Mouse (Mus musculus): ENCODE data around the gene Gm10309. TPM values are rescaled to one million over a fixed set of nuclear protein-coding genes. Genes with fewer than 3 reads are reported as not detected.

Gene Gm10309
- polyA plus RNA-seq, 1 experiment from 2014 or later: 0.16 TPM

DNA sequence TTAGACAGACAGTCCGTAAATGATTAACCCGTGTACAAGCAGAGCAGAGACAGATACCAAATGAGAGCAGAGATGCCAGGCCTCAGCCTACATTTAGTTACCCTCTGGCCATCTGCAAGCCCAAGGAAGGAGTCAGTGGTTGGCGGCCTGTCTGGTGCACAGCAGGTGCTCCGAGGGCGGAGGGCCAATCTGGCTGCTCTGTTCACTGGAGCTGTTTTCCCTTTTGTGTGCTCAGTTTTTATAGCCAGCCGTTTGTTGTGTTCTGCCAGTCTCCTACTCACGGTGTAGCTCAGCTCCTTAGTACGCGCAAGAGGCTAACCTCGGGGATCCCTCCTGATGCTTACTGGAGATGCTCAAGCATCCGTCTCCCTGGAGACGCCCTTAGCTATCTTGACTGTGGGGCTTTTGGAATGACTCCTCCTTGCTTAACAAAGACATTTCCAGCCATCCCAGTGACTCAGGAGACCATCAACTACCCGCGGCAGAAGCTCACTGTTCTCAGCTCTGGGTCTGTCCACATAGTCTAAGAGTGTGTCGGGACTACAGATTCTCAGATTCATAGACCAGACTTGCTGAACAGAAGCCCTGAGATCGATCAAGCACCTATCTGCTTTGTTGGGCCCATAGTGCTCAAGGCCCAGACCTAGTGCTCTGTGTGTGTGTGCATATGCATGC is 40.2 kb downstream of the Gm10309 start:
- H3K27ac ChIP-seq: no peak overlapping the region; the same call in 1 of the 2 replicates
- H3K27me3 ChIP-seq (ENCODE audit: low read depth, poor library complexity, severe bottlenecking): no peaks in the 10 kb centered on the region
- peaks cover 42% of the 10 kb centered on the region for H3K4me1 ChIP-seq
- H3K9me3 ChIP-seq (replicated peaks): no peaks in the 10 kb centered on the region
- no peaks in the 10 kb centered on the region for H3K36me3 ChIP-seq
- no peak for DNase-seq (ENCODE audit: low spot score)
- no peak overlapping the region for H3K4me3 ChIP-seq
- WGBS: 80% methylated on average over 16 of the region's 16 CpGs

DNA sequence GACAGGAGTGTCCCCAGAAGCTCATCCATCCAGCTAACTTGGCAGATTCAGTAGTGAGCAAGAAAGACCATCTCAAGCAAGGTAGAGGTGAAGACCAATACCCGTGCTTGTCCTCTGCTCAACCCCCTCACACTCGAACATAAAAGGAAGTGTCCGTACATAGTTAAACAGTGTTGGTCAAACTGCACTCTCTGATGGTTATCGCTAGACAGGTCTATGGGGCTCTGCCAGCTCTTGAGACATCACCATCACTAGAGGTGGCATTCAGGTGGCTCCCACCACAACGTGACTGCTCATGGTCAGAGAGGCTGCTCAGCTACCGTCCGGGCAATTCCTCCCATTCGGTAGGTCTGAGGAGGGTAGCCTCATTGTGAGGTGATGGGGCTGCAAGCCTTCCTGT is 40.8 kb downstream of the Gm10309 start:
- WGBS: 91% methylated on average over 8 of the region's 8 CpGs
- H3K9me3 ChIP-seq (replicated peaks): no peaks in the 10 kb centered on the region
- no peaks in the 10 kb centered on the region for H3K36me3 ChIP-seq
- H3K27me3 ChIP-seq (ENCODE audit: low read depth, poor library complexity, severe bottlenecking): no peaks in the 10 kb centered on the region
- peaks cover 44% of the 10 kb centered on the region for H3K4me1 ChIP-seq
- H3K27ac ChIP-seq: no peak overlapping the region
- no peak overlapping the region for H3K4me3 ChIP-seq
- no peak for DNase-seq (ENCODE audit: low spot score)

DNA sequence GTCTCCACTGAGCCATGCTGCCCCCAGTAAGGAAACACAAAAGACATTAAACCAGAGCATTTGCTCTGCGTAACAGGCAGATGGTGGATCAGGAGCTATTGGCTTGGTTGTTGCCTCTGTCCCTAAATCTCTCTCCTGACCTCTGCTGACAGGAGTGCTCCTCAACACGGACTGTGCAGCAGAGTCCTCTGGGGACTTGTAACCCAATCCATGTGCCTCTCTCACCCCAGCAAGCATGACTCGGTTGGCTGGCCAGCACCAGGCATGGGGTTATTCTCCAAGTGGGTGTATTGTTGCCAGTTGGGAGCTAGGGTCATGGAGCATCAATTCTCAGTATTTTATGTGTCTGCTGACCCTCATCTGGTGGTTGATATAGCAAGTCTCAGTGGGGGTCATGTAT is 41.7 kb downstream of the Gm10309 start:
- no peaks in the 10 kb centered on the region for H3K9me3 ChIP-seq (replicated peaks)
- 65% methylated on average over 3 of the region's 3 CpGs for WGBS
- no peak for DNase-seq (ENCODE audit: low spot score)
- H3K36me3 ChIP-seq: no peaks in the 10 kb centered on the region
- H3K27me3 ChIP-seq (ENCODE audit: low read depth, poor library complexity, severe bottlenecking): no peaks in the 10 kb centered on the region
- no peak overlapping the region for H3K27ac ChIP-seq
- H3K4me3 ChIP-seq: no peak overlapping the region
- H3K4me1 ChIP-seq: peaks cover 40% of the 10 kb centered on the region

DNA sequence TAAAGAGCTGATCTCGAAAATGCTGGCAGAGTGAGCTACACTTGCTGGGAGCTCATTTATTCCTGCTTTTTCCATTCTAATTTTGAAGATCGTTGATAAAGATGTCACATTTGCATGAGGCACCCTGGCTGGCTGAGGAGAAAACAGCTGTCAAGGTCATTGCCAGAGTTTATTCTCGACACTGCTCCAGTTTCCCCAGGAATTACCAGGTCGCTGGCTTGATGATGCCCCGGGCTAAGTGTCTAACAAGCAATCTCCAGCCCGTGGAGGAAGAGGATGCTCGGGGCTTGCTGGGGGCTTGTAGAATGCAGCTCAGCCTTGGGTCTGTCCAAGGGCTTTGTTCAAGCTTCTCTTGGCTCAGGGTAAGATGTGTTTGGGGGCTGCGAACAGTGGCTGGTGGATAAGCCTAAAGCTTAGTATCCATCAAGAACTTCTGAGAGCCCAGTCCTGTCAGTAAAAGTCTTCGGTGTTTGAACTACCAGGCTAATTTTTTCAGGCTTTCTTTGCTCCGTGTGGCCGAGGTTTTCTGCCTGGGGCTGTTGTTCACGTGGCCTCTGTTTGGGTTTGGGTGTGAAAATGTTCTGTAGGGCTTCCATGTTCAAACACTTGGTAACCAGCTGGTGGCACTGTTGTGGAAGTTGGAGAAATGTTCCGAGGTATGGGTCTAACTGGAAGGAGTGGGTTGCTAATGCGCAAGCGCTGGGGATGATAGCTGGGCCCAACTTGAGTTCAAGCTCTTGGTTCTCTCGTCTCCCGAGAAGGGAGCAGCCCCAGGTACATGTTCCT is 44.2 kb downstream of the Gm10309 start:
- peaks cover 33% of the 10 kb centered on the region for H3K4me1 ChIP-seq
- no peaks in the 10 kb centered on the region for H3K27me3 ChIP-seq (ENCODE audit: low read depth, poor library complexity, severe bottlenecking)
- no peaks in the 10 kb centered on the region for H3K9me3 ChIP-seq (replicated peaks)
- H3K36me3 ChIP-seq: no peaks in the 10 kb centered on the region
- no peak for DNase-seq (ENCODE audit: low spot score)
- 78% methylated on average over 17 of the region's 17 CpGs for WGBS
- no peak overlapping the region for H3K27ac ChIP-seq
- H3K4me3 ChIP-seq: no peak overlapping the region

DNA sequence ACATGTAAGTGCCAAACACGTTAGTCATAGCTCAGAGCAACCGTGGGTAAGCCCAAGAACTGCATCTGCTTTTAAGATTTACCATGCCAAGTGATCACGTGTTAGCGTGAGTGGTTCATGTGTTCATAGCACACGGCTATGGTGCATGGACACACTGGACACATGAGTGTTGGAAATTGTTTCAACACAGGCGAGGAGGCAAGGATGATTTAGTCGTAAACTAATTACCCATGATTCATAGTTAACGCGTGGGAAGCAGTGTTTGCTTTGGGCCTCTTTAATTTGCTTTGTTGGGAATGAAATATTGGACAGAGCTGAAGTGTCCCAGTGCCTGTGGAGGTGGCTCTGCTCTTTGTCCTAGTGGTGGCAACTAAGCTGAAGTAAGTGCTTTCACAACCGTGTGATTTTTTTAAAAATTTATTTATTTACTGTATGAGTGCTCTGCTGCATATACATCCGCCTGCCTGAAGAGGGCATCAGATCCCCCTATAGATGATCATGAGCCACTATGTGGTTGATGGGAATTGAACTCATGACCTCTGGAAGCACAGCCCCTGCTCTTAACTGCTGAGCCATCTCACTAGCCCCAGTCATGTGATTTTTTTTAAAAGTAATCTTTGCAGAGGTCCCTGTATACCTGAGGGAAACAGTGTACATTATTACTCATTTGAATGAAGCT is 46.6 kb downstream of the Gm10309 start:
- Histone ChIP-seq H3K36me3 (no peaks in the 10 kb centered on the region), H3K27me3 (ENCODE audit: low read depth, poor library complexity, severe bottlenecking) (no peaks in the 10 kb centered on the region), H3K4me3 (no peak overlapping the region), H3K27ac (no peak overlapping the region), H3K4me1 (peaks cover 16% of the 10 kb centered on the region), H3K9me3 (replicated peaks) (no peaks in the 10 kb centered on the region)
- WGBS: 83% methylated on average over 11 of the region's 11 CpGs
- no peak for DNase-seq (ENCODE audit: low spot score)

DNA sequence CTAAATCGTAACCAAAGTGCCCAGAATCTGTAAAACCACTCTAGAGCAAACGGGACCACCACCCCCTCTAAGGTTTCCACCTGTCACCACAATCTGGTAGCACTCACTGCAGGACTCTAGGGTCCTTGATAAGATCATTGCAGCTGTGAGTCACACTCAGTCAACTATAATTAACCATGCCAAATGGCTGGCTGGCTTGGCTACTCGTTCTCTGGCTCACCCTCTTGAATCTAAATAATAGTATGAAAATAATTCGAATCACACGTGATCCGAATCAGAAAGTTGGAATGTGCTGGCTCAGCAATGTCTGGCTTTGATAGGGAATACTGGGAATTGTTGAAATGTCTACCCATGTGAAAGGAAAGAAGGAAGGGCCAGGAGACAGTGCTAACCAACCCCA is 48.5 kb downstream of the Gm10309 start:
- Histone ChIP-seq H3K36me3 (no peaks in the 10 kb centered on the region), H3K9me3 (replicated peaks) (no peaks in the 10 kb centered on the region), H3K27me3 (ENCODE audit: low read depth, poor library complexity, severe bottlenecking) (no peaks in the 10 kb centered on the region), H3K4me1 (peaks cover 14% of the 10 kb centered on the region), H3K27ac (no peak overlapping the region), H3K4me3 (no peak overlapping the region)
- DNase-seq (ENCODE audit: low spot score): no peak
- WGBS: 80% methylated on average over 6 of the region's 6 CpGs

DNA sequence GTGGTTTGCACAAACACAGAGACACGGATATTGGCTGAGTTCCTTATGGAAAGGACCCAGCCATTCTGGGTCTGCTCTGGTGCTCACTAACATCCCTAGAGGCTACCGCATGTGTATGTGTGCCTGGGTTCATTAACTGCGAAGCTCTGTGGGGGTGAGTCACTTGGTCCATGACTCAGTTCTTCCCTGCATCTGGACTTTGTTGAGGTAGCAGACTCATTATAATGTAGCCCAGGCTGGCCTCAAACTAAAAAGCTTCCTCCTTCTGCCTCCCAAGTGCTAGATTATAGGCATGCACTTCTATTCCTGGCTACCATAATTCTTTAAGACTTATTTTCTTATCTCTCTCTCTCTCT is 50.7 kb downstream of the Gm10309 start:
- no peak for DNase-seq (ENCODE audit: low spot score)
- no peaks in the 10 kb centered on the region for H3K27me3 ChIP-seq (ENCODE audit: low read depth, poor library complexity, severe bottlenecking)
- H3K9me3 ChIP-seq (replicated peaks): no peaks in the 10 kb centered on the region
- no peaks in the 10 kb centered on the region for H3K36me3 ChIP-seq
- no peak overlapping the region for H3K4me3 ChIP-seq
- no peak overlapping the region for H3K27ac ChIP-seq
- 89% methylated on average over 3 of the region's 3 CpGs for WGBS
- peaks cover 9% of the 10 kb centered on the region; the same call in 1 of the 2 replicates for H3K4me1 ChIP-seq

DNA sequence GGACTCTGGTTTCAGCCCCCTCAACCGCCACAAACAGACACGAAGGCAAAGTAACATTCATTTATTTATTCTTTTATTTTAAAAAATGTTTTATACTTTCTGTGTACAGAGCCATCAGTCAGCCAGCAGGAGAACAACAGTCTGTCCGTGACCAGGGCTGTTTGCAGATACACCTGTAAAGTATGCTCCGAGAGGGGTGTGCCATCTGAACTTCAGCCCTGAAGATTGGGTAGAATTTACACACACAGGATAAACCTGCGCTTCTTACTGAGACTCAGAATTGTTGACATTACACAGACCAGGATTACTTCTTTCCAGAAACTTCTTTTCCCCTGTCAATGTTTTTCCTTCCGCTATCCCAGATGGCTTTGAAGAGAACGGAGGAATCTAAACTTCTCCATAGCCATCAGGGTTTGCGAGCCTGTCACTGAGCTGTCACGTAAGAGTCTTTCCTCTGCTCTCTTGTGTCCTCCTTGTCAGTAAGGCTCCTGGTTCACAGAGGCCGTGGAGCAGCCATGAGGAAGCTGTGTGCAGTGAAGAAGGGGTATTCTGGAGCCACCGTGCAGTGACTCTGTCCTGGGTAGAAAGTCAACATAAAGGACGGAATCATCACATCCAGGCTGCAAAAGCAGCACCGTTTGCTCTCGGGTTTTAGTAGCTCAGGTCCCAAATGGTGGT is 51.2 kb downstream of the Gm10309 start:
- Histone ChIP-seq H3K27me3 (ENCODE audit: low read depth, poor library complexity, severe bottlenecking) (no peaks in the 10 kb centered on the region), H3K9me3 (replicated peaks) (no peaks in the 10 kb centered on the region), H3K36me3 (no peaks in the 10 kb centered on the region), H3K4me3 (no peak overlapping the region), H3K27ac (no peak overlapping the region), H3K4me1 (0 out of 2 replicates have a peak, but pooled peaks cover 4% of the 10 kb centered on the region)
- 89% methylated on average over 14 of the region's 14 CpGs for WGBS
- no peak for DNase-seq (ENCODE audit: low spot score)

DNA sequence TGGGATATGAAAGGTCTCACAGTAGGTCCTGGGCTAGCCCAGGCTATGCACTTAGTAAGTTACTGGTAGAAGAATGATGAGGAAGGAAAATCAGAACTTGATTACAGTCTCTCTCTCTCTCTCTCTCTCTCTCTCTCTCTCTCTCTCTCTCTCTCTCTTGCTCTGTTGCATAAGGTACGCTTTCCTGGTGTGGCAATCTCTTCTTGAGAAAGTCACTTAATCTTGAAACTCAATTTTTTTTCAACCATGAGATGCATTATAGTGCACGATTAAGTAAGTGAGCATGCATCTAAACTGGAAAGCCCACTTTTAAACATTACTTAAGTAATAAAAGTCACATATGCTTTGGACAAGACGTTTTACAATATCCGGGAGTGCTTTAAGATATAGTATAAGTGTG is 52.1 kb downstream of the Gm10309 start:
- H3K36me3 ChIP-seq: no peaks in the 10 kb centered on the region
- no peaks in the 10 kb centered on the region for H3K9me3 ChIP-seq (replicated peaks)
- H3K27ac ChIP-seq: no peak overlapping the region
- H3K27me3 ChIP-seq (ENCODE audit: low read depth, poor library complexity, severe bottlenecking): no peaks in the 10 kb centered on the region
- 0 out of 2 replicates have a peak, but pooled peaks cover 4% of the 10 kb centered on the region for H3K4me1 ChIP-seq
- WGBS: 94% methylated on average over 4 of the region's 4 CpGs
- DNase-seq (ENCODE audit: low spot score): no peak
- no peak overlapping the region for H3K4me3 ChIP-seq

Other genes with a start within 250 kb of the Gm10309 start
- gene Epas1, start 248.5 kb upstream of the Gm10309 start, polyA plus RNA-seq (2016; fragmentation: Nextera tagmentation; extraction: Ambion mirVana): 2.8 and 2.9 TPM in 2 replicates